Mouse (Mus musculus) liver, embryonic 11.5 days (tissue): ENCODE results near the gene Rpl26. TPM values are rescaled to one million over a fixed set of nuclear protein-coding genes. Genes with fewer than 3 reads are reported as not detected.
"Not testable (repeated sequence)": the region's sequence is repeated elsewhere in the genome, so short reads cannot be mapped to it uniquely, and the experiment has no call there.

ENCODE experiments used
- ATAC-seq: fragments of 200-750 bp; cut with Nextera tagmentation; replicated peaks from 2 replicates; pipeline ENCODE4 v1.8.0; 2017; ENCODE audit warnings: moderate number of reproducible peaks, mild to moderate bottlenecking, moderate TSS enrichment, moderate library complexity; ENCODE audit not compliant: low FRiP score
- DNase-seq: peaks from one replicate; pipeline ENCODE4 v3.0.0-alpha.2; 2017; ENCODE audit warnings: low spot score
- H3K27ac ChIP-seq: fragments of 300-500 bp; sonication (generic); 2 replicates; pipeline ENCODE4 v1.5.1; 2014; ENCODE audit warnings: mild to moderate bottlenecking, low read depth, low read length, control low read depth
- H3K27me3 ChIP-seq: fragments of 300-500 bp; sonication (generic); replicated peaks from 2 replicates; pipeline ENCODE4 v1.6.1; 2014; ENCODE audit warnings: low read length, mixed read lengths; ENCODE audit not compliant: control insufficient read depth, insufficient read depth
- H3K36me3 ChIP-seq: fragments of 300-500 bp; sonication (generic); 2 replicates; pipeline ENCODE4 v1.6.1; 2014; ENCODE audit warnings: mild to moderate bottlenecking, low read length, moderate library complexity, mixed read lengths; ENCODE audit not compliant: control insufficient read depth, insufficient read depth
- H3K4me1 ChIP-seq: fragments of 300-500 bp; sonication (generic); replicated peaks from 2 replicates; pipeline ENCODE4 v1.6.1; 2014; ENCODE audit warnings: low read length, mixed read lengths; ENCODE audit not compliant: control insufficient read depth, insufficient read depth
- H3K4me2 ChIP-seq: fragments of 300-500 bp; sonication (generic); 2 replicates; pipeline ENCODE4 v1.6.1; 2014; ENCODE audit warnings: mild to moderate bottlenecking, control low read depth, moderate library complexity
- H3K4me3 ChIP-seq: fragments of 300-500 bp; sonication (generic); 2 replicates; pipeline ENCODE4 v1.5.1; 2014; ENCODE audit warnings: low read depth, low read length, control low read depth
- H3K9ac ChIP-seq: fragments of 300-500 bp; sonication (generic); 2 replicates; pipeline ENCODE4 v1.6.1; 2014; ENCODE audit warnings: low read depth, low read length, control low read depth
- H3K9me3 ChIP-seq: fragments of 300-500 bp; sonication (generic); 2 replicates; pipeline ENCODE4 v1.6.1; 2016; ENCODE audit warnings: low read length, inconsistent platforms, mixed read lengths; ENCODE audit not compliant: control insufficient read depth
- WGBS: fragments of 180-500 bp; shearing (Covaris S2); extraction: QIAGEN DNeasy Blood & Tissue Kit; methylation state at CpG from one replicate; pipeline ENCODE4 v1.1.7; 2014; 5-methylcytosine and 5-hydroxymethylcytosine counted together
- polyA plus RNA-seq: library from polyadenylated mRNA; unstranded; fragments of >200 nt; fragmentation: Nextera tagmentation; extraction: Ambion mirVana; gene quantifications from 2 replicates; pipeline ENCODE4 v1.2.1, GENCODE M21; 2014

The Rpl26 gene
- polyA plus RNA-seq, 1 experiment from 2014 or later: 1,388 TPM

DNA sequence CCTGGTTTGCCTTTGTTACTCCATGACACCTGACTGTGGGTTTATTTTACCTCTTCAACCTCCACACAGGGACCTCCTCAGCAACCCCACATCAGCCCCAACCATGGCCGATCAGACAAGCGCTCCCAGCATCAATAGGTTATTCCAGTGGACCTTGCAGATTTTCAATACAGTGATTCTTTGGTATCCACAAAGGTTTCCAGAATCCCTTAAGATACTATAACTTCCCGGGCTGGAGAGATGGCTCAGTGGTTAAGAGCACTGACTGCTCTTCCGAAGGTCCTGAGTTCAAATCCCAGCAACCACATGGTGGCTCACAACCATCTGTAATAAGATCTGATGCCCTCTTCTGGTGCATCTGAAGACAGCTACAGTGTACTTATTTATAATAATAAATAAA, 35.6 kb downstream of the Rpl26 start:
- H3K27ac ChIP-seq, H3K36me3 ChIP-seq, H3K9ac ChIP-seq, H3K27me3 ChIP-seq, H3K4me2 ChIP-seq, H3K4me1 ChIP-seq, H3K4me3 ChIP-seq, ATAC-seq, H3K9me3 ChIP-seq, DNase-seq: not testable (repeated sequence)
- WGBS: 79% methylated on average over 4 of the region's 4 CpGs

- Histone ChIP-seq H3K9me3 (no peaks in the 10 kb centered on the region), H3K27me3 (no peaks in the 10 kb centered on the region), H3K4me3 (peak overlapping the region; percentile 46), H3K9ac (peak overlapping the region; percentile 51), H3K36me3 (no peaks in the 10 kb centered on the region), H3K4me1 (peaks cover 8% of the 10 kb centered on the region), H3K27ac (no peak overlapping the region), H3K4me2 (peak overlapping the region; percentile 59)
- ATAC-seq: peak; percentile 98
- WGBS: 5% methylated on average over 16 of the region's 16 CpGs
- DNase-seq: peak; percentile 82
These were observed 38.3 kb downstream of the Rpl26 start for GRCm38 (mm10) chr11:68939451-68940304.

GRCm38 (mm10) chr11:68940516-68940915, 39.1 kb downstream of the Rpl26 start:
- peak overlapping the region; percentile 51; the same call in 1 of the 2 replicates for H3K9ac ChIP-seq
- no peaks in the 10 kb centered on the region for H3K27me3 ChIP-seq
- DNase-seq (no peak), ATAC-seq (no peak)
- H3K4me1 ChIP-seq: peaks cover 8% of the 10 kb centered on the region
- no peaks in the 10 kb centered on the region for H3K9me3 ChIP-seq
- no peaks in the 10 kb centered on the region for H3K36me3 ChIP-seq
- H3K4me2 ChIP-seq: peak overlapping the region; percentile 59
- 71% methylated on average over 4 of the region's 4 CpGs for WGBS
- H3K4me3 ChIP-seq: peak overlapping the region; percentile 46
- H3K27ac ChIP-seq: no peak overlapping the region

DNA sequence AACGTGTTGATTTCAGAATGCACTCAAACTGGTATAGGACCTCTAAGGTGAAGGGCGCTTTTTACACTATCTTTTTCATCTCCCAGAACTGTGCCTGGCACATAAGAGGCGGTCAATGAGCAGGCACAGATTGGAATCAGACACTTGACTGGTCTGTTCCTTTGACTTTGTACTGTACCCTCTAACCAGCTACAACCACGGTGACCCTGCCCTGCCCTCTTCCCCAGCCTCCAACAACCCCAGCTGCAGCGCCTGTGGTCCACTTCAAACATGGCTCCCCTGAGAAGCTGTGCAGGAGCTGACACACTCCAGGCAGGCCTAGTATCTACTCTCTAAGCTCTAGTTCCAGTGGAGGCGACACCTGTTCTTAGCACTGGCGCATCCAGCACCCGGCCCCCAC, 41.3 kb downstream of the Rpl26 start:
- peaks cover 8% of the 10 kb centered on the region for H3K4me1 ChIP-seq
- H3K4me2 ChIP-seq: no peak overlapping the region
- no peak overlapping the region for H3K9ac ChIP-seq
- no peaks in the 10 kb centered on the region for H3K36me3 ChIP-seq
- H3K27me3 ChIP-seq: no peaks in the 10 kb centered on the region; the same call in 1 of the 2 replicates
- DNase-seq: no peak
- no peak for ATAC-seq
- no peak overlapping the region for H3K27ac ChIP-seq
- 79% methylated on average over 8 of the region's 8 CpGs for WGBS
- H3K4me3 ChIP-seq: no peak overlapping the region
- H3K9me3 ChIP-seq: no peaks in the 10 kb centered on the region

GRCm38 (mm10) chr11:68945245-68945644, 43.9 kb downstream of the Rpl26 start:
- H3K4me1 ChIP-seq: peaks cover 4% of the 10 kb centered on the region
- WGBS: 77% methylated on average over 2 of the region's 2 CpGs
- ATAC-seq: no peak
- H3K4me2 ChIP-seq: no peak overlapping the region
- no peaks in the 10 kb centered on the region for H3K36me3 ChIP-seq
- H3K27me3 ChIP-seq: peaks cover 2% of the 10 kb centered on the region; the same call in 1 of the 2 replicates
- H3K4me3 ChIP-seq: no peak overlapping the region
- no peaks in the 10 kb centered on the region for H3K9me3 ChIP-seq
- DNase-seq: no peak
- H3K27ac ChIP-seq: no peak overlapping the region
- no peak overlapping the region for H3K9ac ChIP-seq

DNA sequence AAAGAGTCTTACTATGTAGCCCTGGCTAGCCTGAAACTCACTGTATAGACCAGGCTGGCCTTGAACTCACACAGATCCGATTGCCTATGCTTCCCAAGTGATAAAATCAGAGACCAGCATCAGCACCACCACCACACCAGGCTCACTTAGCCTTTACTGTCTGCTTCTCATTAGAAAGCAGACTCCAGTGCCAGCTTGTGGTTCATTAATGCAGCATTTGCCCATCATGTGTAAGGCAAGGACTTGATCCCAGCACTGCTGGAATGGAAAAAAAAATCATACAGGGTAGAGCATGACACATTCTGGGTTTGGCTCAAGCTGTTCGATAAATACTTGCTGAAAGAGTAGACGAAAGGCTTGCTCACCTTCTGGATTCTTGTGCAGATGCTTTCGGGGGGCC, 44.6 kb downstream of the Rpl26 start:
- H3K36me3 ChIP-seq: no peaks in the 10 kb centered on the region
- H3K27me3 ChIP-seq: peaks cover 2% of the 10 kb centered on the region; the same call in 1 of the 2 replicates
- no peak overlapping the region for H3K4me2 ChIP-seq
- H3K9me3 ChIP-seq: no peaks in the 10 kb centered on the region
- H3K27ac ChIP-seq: no peak overlapping the region
- no peaks in the 10 kb centered on the region for H3K4me1 ChIP-seq
- DNase-seq (no peak), ATAC-seq (no peak)
- H3K4me3 ChIP-seq: no peak overlapping the region
- whole genome bisulfite sequencing: 83% methylated on average over 4 of the region's 4 CpGs
- no peak overlapping the region for H3K9ac ChIP-seq

DNA sequence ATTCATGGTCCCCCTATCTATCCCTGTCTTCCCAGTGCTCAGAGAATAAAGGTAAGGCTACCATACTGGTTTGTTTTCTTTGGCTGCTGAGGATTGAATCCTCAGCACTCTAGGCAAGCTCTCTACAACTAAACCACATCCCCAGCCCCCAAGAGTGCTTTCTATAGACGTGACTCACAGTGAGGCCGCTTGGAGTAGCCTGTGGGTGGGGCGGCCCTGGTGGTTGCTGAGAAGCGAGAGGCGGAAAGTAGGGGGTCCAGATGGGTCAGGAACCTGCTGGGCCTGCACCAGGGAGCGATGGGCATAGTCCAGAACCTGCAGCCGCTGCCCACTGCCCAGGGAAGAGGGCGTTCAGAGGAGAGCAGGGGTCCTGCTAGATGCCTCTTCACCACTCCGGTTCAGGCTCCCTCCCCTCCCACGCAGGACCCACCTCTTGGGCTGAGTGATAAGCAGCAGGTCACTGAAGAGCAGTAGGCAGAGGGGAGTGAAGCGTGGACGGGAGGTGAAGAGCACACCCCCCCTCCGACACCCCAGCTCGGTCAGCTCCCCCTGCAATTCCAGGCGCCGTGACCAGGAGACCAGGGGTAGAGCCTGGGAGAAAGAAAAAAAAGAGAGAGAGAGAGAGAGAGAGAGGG, 45.5 kb downstream of the Rpl26 start:
- H3K9ac ChIP-seq: no peak overlapping the region
- DNase-seq: no peak
- H3K4me3 ChIP-seq: no peak overlapping the region; the same call in 1 of the 2 replicates
- H3K36me3 ChIP-seq: no peaks in the 10 kb centered on the region
- H3K9me3 ChIP-seq: no peaks in the 10 kb centered on the region
- H3K4me2 ChIP-seq: peak overlapping the region; percentile 29; the same call in 1 of the 2 replicates
- no peak for ATAC-seq
- H3K27ac ChIP-seq: no peak overlapping the region
- H3K4me1 ChIP-seq: no peaks in the 10 kb centered on the region
- peaks cover 7% of the 10 kb centered on the region for H3K27me3 ChIP-seq
- WGBS: 32% methylated on average over 16 of the region's 16 CpGs

GRCm38 (mm10) chr11:68947542-68947993, 46.2 kb downstream of the Rpl26 start:
- H3K4me3 ChIP-seq: no peak overlapping the region

More at GRCm38 (mm10) chr11:68947542-68947993, 46.2 kb downstream of the Rpl26 start:
- Histone ChIP-seq H3K27me3 (peaks cover 10% of the 10 kb centered on the region), H3K27ac (no peak overlapping the region), H3K9ac (no peak overlapping the region), H3K4me1 (no peaks in the 10 kb centered on the region), H3K36me3 (no peaks in the 10 kb centered on the region), H3K9me3 (no peaks in the 10 kb centered on the region), H3K4me2 (no peak overlapping the region)
- DNase-seq: no peak
- WGBS: 37% methylated on average over 12 of the region's 12 CpGs
- no peak for ATAC-seq
